Mouse (Mus musculus) adrenal gland, postnatal 10 days (tissue): Measurements from ENCODE around the gene Gm973. TPM values are rescaled to one million over a fixed set of nuclear protein-coding genes. Genes with fewer than 3 reads are reported as not detected.
"Not testable (repeated sequence)": the region's sequence is repeated elsewhere in the genome, so short reads cannot be mapped to it uniquely, and the experiment has no call there.

Experiments
- DNase-seq: peaks from one replicate; pipeline ENCODE4 v3.0.0; 2021; ENCODE audit warnings: mixed read lengths
- total RNA-seq, 2 experiments: library from RNA; stranded (reverse); gene quantifications; 2 replicates each; pipeline ENCODE4 v1.2.3; 2021

Gm973 gene
- total RNA-seq, 2 experiments from 2014 or later, result 5.7 to 9.7 TPM

GRCm38 (mm10) chr1:59631986-59632659, 116.1 kb downstream of the Gm973 start:
- peak; percentile 22 for DNase-seq

- no peak for DNase-seq
Observed at GRCm38 (mm10) chr1:59633056-59633455, 117.0 kb downstream of the Gm973 start.

GRCm38 (mm10) chr1:59636349-59636748, 120.3 kb downstream of the Gm973 start:
- DNase-seq, result no peak

- no peak for DNase-seq
Observed at GRCm38 (mm10) chr1:59638371-59638770, 122.3 kb downstream of the Gm973 start.

- no peak for DNase-seq
Observed at GRCm38 (mm10) chr1:59642488-59642887, 126.4 kb downstream of the Gm973 start.

GRCm38 (mm10) chr1:59646502-59646901, 130.4 kb downstream of the Gm973 start:
- not testable (repeated sequence) for DNase-seq

GRCm38 (mm10) chr1:59651201-59651819, 135.2 kb downstream of the Gm973 start:
- DNase-seq, result no peak

- no peak for DNase-seq
Observed at GRCm38 (mm10) chr1:59653243-59653911, 137.3 kb downstream of the Gm973 start.

- no peak for DNase-seq
Observed at GRCm38 (mm10) chr1:59656244-59657171, 140.4 kb downstream of the Gm973 start.

- no peak for DNase-seq
Observed at GRCm38 (mm10) chr1:59663456-59664135, 147.5 kb downstream of the Gm973 start.

- no peak for DNase-seq
Observed at GRCm38 (mm10) chr1:59668871-59669270, 152.8 kb downstream of the Gm973 start.

- peak; percentile 65 for DNase-seq
Observed at GRCm38 (mm10) chr1:59669962-59670630, 154.0 kb downstream of the Gm973 start.

GRCm38 (mm10) chr1:59670641-59671168, 154.6 kb downstream of the Gm973 start, which contains the start of gene Sumo1:
TSS of gene Sumo1 (minus strand) at chr1:59670834.
- peak; percentile 94 for DNase-seq

- no peak for DNase-seq
Observed at GRCm38 (mm10) chr1:59673661-59674060, 157.6 kb downstream of the Gm973 start.

- peak; percentile 42 for DNase-seq
Observed at GRCm38 (mm10) chr1:59683926-59684818, 168.1 kb downstream of the Gm973 start.

- DNase-seq, result peak; percentile 88
Observed at GRCm38 (mm10) chr1:59684819-59685755, 169.0 kb downstream of the Gm973 start, which contains the start of gene Nop58. TSS of gene Nop58 (plus strand) at chr1:59684971.
